Mouse (Mus musculus): ENCODE results near the gene Entr1. TPM values are rescaled to one million over a fixed set of nuclear protein-coding genes. Genes with fewer than 3 reads are reported as not detected.

Gene Entr1
- total RNA-seq (2017) = 83.7 to 122 TPM (median 118 TPM) in 3 replicates

- ATAC-seq (replicated peaks; ENCODE audit: insufficient number of reproducible peaks, low FRiP score, low TSS enrichment, poor library complexity, severe bottlenecking) = 0 out of 2 replicates have a peak, but pooled peaks have one; percentile 25
These were observed at the start of gene Entr1, which contains the start of gene Pmpca for GRCm38 (mm10) chr2:26389154-26389690. TSS of gene Entr1 (minus strand) at chr2:26389316. TSS of gene Pmpca (plus strand) at chr2:26389339.

- ATAC-seq (replicated peaks; ENCODE audit: insufficient number of reproducible peaks, low FRiP score, low TSS enrichment, poor library complexity, severe bottlenecking) = no peak
These were observed 49.3 kb upstream of the Entr1 start for GRCm38 (mm10) chr2:26438373-26438772.

GRCm38 (mm10) chr2:26437221-26437620, 48.1 kb upstream of the Entr1 start:
- no peak for ATAC-seq (replicated peaks; ENCODE audit: insufficient number of reproducible peaks, low FRiP score, low TSS enrichment, poor library complexity, severe bottlenecking)

- ATAC-seq (replicated peaks; ENCODE audit: insufficient number of reproducible peaks, low FRiP score, low TSS enrichment, poor library complexity, severe bottlenecking) = no peak
These were observed 45.9 kb upstream of the Entr1 start for GRCm38 (mm10) chr2:26434791-26435572.

- ATAC-seq (replicated peaks; ENCODE audit: insufficient number of reproducible peaks, low FRiP score, low TSS enrichment, poor library complexity, severe bottlenecking) = no peak
These were observed 40.7 kb upstream of the Entr1 start for GRCm38 (mm10) chr2:26429851-26430250.

- ATAC-seq (replicated peaks; ENCODE audit: insufficient number of reproducible peaks, low FRiP score, low TSS enrichment, poor library complexity, severe bottlenecking) = no peak
These were observed 35.4 kb upstream of the Entr1 start for GRCm38 (mm10) chr2:26424541-26424940.

GRCm38 (mm10) chr2:26423086-26423485, 34.0 kb upstream of the Entr1 start:
- no peak for ATAC-seq (replicated peaks; ENCODE audit: insufficient number of reproducible peaks, low FRiP score, low TSS enrichment, poor library complexity, severe bottlenecking)

GRCm38 (mm10) chr2:26421969-26422368, 32.9 kb upstream of the Entr1 start:
- ATAC-seq (replicated peaks; ENCODE audit: insufficient number of reproducible peaks, low FRiP score, low TSS enrichment, poor library complexity, severe bottlenecking) = no peak

- ATAC-seq (replicated peaks; ENCODE audit: insufficient number of reproducible peaks, low FRiP score, low TSS enrichment, poor library complexity, severe bottlenecking) = no peak
These were observed 29.0 kb upstream of the Entr1 start for GRCm38 (mm10) chr2:26418120-26418519.

GRCm38 (mm10) chr2:26417066-26417465, 27.9 kb upstream of the Entr1 start:
- ATAC-seq (replicated peaks; ENCODE audit: insufficient number of reproducible peaks, low FRiP score, low TSS enrichment, poor library complexity, severe bottlenecking) = no peak

- no peak for ATAC-seq (replicated peaks; ENCODE audit: insufficient number of reproducible peaks, low FRiP score, low TSS enrichment, poor library complexity, severe bottlenecking)
These were observed 21.9 kb upstream of the Entr1 start for GRCm38 (mm10) chr2:26410931-26411411.

- no peak for ATAC-seq (replicated peaks; ENCODE audit: insufficient number of reproducible peaks, low FRiP score, low TSS enrichment, poor library complexity, severe bottlenecking)
These were observed 21.0 kb upstream of the Entr1 start for GRCm38 (mm10) chr2:26410091-26410490.

GRCm38 (mm10) chr2:26409362-26409761, 20.2 kb upstream of the Entr1 start:
- ATAC-seq (replicated peaks; ENCODE audit: insufficient number of reproducible peaks, low FRiP score, low TSS enrichment, poor library complexity, severe bottlenecking) = no peak

- ATAC-seq (replicated peaks; ENCODE audit: insufficient number of reproducible peaks, low FRiP score, low TSS enrichment, poor library complexity, severe bottlenecking) = peak; percentile 91
These were observed 19.6 kb upstream of the Entr1 start, which contains the start of gene Inpp5e for GRCm38 (mm10) chr2:26408515-26409356. TSS of gene Inpp5e (minus strand) at chr2:26409203.

- ATAC-seq (replicated peaks; ENCODE audit: insufficient number of reproducible peaks, low FRiP score, low TSS enrichment, poor library complexity, severe bottlenecking) = no peak
These were observed 14.2 kb upstream of the Entr1 start for GRCm38 (mm10) chr2:26403306-26403705.

GRCm38 (mm10) chr2:26402265-26402664, 13.1 kb upstream of the Entr1 start:
- ATAC-seq (replicated peaks; ENCODE audit: insufficient number of reproducible peaks, low FRiP score, low TSS enrichment, poor library complexity, severe bottlenecking) = no peak

- no peak for ATAC-seq (replicated peaks; ENCODE audit: insufficient number of reproducible peaks, low FRiP score, low TSS enrichment, poor library complexity, severe bottlenecking)
These were observed 11.9 kb upstream of the Entr1 start for GRCm38 (mm10) chr2:26401023-26401422.

- ATAC-seq (replicated peaks; ENCODE audit: insufficient number of reproducible peaks, low FRiP score, low TSS enrichment, poor library complexity, severe bottlenecking) = no peak
These were observed 11.2 kb upstream of the Entr1 start for GRCm38 (mm10) chr2:26400296-26400695.

- ATAC-seq (replicated peaks; ENCODE audit: insufficient number of reproducible peaks, low FRiP score, low TSS enrichment, poor library complexity, severe bottlenecking) = no peak
These were observed 10.5 kb upstream of the Entr1 start for GRCm38 (mm10) chr2:26399647-26400046.
